Mouse (Mus musculus) layer of hippocampus, adult 2 months (tissue): ENCODE data around the gene Sema3d. TPM values are rescaled to one million over a fixed set of nuclear protein-coding genes. Genes with fewer than 3 reads are reported as not detected.
A peak's percentile ranks its signal among the peaks of the same experiment; 100 is the strongest.

Experiments used
- DNase-seq, 2 experiments: peaks; one replicate each; pipeline ENCODE4 v3.0.0; 2022; ENCODE audit warnings: low spot score in 2 of 2
- H3K27ac ChIP-seq: fragments of 200-600 bp; 2 replicates; pipeline ENCODE4 v1.8.1; 2022
- H3K4me3 ChIP-seq: fragments of 200-600 bp; 2 replicates; pipeline ENCODE4 v1.8.1; 2022; ENCODE audit warnings: mild to moderate bottlenecking
- CTCF ChIP-seq: fragments of 200-600 bp; conservative IDR thresholded peaks from 2 replicates; pipeline ENCODE4 v1.8.1; 2022; ENCODE audit warnings: antibody characterized with exemption, mild to moderate bottlenecking, moderate library complexity
- total RNA-seq, 2 experiments: library from RNA; stranded (reverse); gene quantifications; 2 replicates each; pipeline ENCODE4 v1.2.3; 2021

Sema3d gene
- total RNA-seq, 2 experiments from 2014 or later, result 4.1 to 4.6 TPM

DNA sequence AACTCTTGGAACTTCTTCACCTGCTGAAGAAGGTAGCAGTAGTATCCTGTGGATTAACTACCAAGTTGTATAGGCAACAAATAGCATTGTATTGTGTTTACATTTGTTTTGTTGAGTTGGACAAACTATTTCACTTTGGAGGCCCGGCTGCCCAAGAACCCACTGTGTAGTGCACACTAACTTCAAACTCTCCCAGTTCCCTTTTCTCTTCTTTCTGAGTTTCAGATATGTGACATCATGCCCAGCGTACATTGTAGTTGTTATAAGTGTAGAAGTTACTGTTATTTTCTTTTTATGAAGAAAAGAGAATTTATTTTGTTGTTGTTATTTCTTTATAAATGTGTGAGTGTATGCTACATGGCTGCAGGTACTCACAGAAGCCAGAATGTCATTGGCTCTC is 145.4 kb downstream of the Sema3d start:
- no peak overlapping the region for H3K4me3 ChIP-seq
- no peak for TF ChIP-seq CTCF
- DNase-seq, result no peak
- H3K27ac ChIP-seq, result no peak overlapping the region

DNA sequence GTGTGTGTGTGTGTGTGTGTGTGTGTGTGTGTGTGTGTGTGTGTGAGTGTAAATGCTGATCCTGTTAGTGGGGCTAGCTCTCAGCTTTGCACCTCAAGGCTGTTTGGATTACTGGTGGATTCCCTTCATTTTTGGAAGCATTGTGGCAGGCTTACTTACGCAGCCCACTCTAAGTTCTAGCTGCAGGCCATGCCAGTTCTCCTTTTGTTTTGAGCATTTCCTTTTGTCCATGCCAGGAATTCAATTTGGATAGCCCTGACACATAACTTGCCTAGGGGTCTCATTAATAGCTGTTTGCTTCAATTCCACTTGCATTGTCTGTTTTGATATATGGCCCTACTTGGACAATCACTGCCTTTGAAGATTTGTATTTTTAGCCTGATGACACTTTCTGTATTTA is 146.6 kb downstream of the Sema3d start:
- DNase-seq, result no peak
- TF ChIP-seq CTCF, result no peak
- no peak overlapping the region for H3K4me3 ChIP-seq
- H3K27ac ChIP-seq, result no peak overlapping the region

DNA sequence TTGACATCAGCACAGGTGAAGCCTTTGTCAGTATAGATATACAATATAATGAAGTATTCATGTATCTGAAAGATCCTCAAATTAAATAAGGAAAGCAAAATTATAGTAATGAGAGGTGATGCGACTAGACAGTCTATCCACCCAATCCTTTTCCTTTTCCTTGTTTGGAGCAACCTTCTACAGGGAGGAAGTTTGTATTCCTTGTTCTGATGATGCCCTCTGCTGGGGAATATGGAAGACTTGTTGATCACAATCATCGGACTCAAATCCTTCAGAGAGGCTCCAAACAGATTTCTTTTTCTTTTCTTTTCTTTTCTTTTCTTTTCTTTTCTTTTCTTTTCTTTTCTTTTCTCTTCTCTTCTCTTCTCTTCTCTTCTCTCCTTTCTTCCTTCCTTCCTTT is 158.1 kb downstream of the Sema3d start:
- peak; percentile 32 to 65 for DNase-seq
- Histone ChIP-seq H3K27ac (no peak overlapping the region), H3K4me3 (no peak overlapping the region)
- peak; percentile 81 for TF ChIP-seq CTCF

DNA sequence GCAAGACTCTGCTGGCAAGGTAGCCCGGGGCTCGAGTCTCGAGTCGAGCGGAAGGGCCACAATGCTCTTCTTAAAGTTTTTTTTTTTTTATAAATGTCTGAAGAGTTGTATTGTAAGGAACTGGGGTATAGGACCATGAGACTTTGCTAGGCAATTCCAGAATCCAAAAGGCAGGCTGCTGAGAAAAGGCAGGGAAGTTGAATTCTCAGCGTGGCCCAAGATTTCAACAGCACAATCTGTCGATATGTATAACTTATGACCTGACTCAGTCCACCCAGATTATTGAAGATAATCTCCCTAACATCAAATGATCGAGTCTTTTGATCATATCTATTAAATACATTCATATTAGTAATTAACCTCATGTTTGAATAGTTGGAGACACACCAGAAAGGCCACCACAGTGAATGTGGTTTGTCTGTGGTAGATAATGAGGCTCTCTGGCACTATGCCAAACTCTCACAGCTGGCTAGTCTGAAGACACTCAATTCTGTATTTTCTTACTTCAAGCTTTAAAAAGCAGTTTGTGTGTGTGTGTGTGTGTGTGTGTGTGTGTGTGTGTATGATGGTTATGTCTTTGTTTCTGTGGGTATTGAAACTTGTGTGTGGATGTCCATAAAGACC is 166.0 kb downstream of the Sema3d start:
- TF ChIP-seq CTCF, result no peak
- Histone ChIP-seq H3K4me3 (no peak overlapping the region), H3K27ac (no peak overlapping the region)
- no peak for DNase-seq

DNA sequence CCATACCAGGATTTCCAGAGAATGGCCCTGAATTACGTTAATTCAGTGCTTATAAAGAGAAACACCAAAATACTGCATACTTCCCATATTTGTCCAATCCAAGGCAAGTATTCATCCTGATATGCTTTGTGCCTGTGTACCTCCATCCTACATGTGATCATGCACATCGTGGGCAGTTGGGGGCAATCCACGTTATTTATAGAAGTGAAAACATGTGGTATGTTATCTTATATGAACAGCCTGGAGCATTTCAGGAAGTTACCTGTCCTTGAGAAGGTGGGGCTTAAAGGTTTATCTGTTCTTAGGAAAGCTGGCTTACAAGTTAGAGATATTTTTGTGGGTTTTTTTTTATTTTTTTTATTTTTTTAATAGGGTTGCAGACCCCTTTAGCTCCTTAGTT is 172.2 kb downstream of the Sema3d start:
- Histone ChIP-seq H3K4me3 (no peak overlapping the region), H3K27ac (no peak overlapping the region)
- no peak for TF ChIP-seq CTCF
- no peak for DNase-seq

DNA sequence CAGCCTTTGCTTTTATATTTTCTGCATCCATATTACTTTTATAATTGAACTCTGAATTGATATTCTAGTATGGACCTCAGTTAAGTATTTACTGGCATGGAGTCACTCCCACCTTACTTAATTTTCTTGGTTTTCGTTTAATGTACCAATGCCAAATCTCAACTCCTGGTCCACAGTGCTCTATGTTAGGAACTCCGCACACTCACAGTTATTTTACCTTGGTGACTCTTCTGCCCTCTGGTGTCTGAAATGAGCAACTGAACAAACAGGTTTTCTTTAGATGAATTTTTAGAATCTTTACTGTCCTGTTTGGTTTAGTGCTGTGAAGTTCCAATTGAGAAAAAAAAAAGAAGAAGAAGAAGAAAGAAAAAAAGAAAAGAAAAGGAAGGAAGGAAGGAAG is 174.7 kb downstream of the Sema3d start:
- Histone ChIP-seq H3K27ac (no peak overlapping the region), H3K4me3 (no peak overlapping the region)
- peak; percentile 83 for TF ChIP-seq CTCF
- DNase-seq, result peak in 1 of 2 experiments; percentile 17

DNA sequence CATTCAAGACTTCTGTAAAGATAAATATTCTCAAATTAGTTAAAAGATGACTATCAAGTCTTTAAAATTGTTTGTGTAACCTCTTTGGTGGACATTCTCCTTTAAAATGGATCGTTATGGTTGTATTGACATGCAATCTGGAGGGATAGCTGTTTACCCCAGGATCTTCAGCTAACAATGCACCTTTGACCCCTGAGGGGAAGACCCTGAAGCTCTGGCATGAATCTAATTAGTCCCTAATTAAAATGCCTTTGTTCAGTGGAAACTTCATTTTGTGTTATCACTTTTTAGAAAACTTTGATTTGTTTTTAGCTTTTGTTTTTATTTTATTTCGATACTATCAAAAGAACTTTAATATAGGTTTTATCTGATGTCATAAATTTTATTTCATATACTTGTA is 178.6 kb downstream of the Sema3d start:
- no peak overlapping the region for H3K4me3 ChIP-seq
- no peak overlapping the region for H3K27ac ChIP-seq
- no peak for TF ChIP-seq CTCF
- DNase-seq, result no peak

DNA sequence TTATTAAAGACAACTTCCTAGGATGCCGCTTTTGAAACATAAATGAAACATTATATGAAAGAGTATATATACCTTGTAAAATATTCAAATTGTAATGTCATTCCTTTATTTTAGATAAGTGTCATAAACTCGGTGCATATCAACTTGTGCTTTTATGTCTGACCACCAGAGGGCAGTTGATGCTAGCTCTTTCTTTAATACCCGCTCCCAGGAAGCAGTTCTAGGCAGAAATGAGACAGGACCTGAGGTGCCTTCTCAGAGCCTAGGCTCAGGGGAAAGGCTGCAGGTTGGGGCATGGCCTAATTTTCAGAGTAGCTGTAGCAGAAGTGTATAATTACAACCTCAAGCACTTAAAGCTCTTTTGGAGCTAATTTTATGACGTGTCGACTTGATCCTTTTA is 179.0 kb downstream of the Sema3d start:
- TF ChIP-seq CTCF, result peak; percentile 93
- peak; percentile 44 to 68 for DNase-seq
- Histone ChIP-seq H3K27ac (no peak overlapping the region), H3K4me3 (no peak overlapping the region)

DNA sequence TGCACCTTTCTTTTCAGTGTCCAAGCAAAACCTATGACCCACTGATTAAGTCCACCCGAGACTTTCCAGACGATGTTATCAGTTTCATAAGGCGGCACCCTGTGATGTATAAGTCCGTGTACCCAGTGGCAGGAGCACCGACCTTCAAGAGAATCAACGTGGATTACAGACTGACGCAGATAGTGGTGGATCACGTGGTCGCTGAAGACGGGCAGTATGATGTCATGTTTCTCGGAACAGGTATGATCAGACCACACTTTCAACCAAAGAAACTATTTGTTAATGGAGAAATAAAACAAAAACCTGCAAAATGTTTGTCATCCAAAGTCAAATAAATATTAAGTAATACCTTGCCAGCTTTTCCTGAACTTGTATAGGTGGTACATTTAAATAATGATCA is 179.9 kb downstream of the Sema3d start:
- no peak for DNase-seq
- TF ChIP-seq CTCF, result no peak
- H3K27ac ChIP-seq, result no peak overlapping the region

DNA sequence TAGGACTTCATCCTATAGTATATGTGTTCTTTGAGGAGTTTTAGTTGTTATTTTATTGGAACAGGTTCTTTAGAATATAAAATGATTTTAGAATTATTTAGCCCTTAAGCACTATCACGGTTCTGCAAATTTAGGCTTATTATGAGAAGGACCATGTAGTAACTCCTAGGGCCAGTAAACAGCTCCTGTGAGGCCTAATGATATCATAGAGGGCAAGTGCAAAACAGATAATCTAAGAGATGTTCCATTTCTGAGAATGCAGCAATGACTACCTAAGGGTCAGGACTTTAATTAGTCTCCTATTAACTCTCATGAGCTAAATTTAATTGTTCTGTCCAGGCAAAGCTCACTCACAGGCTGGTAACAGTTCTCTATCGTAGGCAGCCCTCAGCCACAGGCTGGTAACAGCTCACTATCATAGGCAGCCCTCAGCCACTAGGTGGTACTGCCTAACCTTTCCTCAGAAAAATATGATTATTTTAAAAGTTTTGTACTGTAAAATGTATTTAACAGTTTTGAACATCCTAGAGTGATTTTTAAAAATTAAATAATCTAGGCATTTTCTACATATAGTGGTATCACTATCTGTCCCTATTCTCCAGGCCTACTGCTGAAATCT is 181.5 kb downstream of the Sema3d start:
- Histone ChIP-seq H3K4me3 (no peak overlapping the region), H3K27ac (no peak overlapping the region)
- TF ChIP-seq CTCF, result peak; percentile 82
- no peak for DNase-seq

More for the DNA sequence above, 179.9 kb downstream of the Sema3d start:
- H3K4me3 ChIP-seq, result no peak overlapping the region

DNA sequence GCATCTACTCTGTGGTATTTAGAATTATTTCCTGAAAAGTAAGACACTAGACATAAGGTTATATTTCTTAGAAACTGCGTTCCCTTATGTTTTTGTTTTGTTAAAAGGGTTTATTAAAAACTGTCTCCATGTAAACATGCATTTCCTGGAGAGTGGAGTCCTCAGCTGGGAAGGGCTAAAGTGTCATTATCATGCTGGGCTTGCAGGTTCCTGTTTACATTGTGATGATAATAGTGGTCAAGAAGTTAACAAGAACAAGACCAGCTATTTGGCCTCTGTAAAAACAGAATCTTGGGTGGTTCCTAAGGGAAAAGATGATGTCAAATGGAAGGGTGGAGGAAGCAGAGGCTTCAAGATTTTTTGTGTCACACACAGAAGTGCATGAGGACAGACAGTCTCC is 183.4 kb downstream of the Sema3d start:
- no peak for TF ChIP-seq CTCF
- Histone ChIP-seq H3K27ac (no peak overlapping the region), H3K4me3 (no peak overlapping the region)
- DNase-seq, result no peak

DNA sequence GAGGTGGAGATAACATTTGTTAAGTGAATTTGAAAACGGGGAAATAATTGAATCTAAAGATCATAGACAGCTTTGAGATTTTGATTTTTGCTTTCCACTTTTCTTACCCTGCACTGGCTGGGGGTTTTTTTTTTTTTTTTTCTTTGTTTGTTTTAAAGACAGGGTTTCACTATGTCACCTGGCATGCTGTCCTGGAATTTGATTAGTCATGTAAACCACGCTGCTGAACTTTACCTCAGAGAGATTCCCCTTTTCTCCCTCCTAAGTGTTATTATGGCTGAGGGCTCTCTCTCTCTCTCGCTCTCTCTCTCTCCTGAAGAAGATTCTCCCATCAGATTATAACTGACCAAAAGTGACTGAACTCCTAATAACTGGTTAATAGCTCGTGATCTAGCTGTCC is 191.4 kb downstream of the Sema3d start:
- no peak for DNase-seq
- Histone ChIP-seq H3K4me3 (no peak overlapping the region), H3K27ac (no peak overlapping the region)
- no peak for TF ChIP-seq CTCF

DNA sequence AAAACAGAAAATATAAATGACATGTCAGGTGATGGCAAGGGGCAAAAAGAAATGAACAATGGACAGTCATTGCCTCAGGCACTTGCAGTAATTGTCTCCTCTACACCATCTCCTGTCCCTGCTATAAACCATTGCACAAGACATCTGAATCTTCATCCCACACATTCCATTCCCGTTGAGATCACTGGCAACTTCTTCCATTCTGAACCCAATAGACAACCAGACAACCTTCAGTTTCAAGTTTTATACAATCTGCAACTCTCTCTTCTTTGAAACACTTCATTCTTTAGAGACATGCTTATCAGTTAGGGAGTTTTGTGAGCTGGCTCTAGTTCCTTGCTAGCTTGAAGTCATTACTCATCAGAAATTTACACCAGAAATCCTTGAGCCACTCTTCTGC is 192.1 kb downstream of the Sema3d start:
- Histone ChIP-seq H3K27ac (no peak overlapping the region), H3K4me3 (no peak overlapping the region)
- no peak for DNase-seq
- no peak for TF ChIP-seq CTCF

DNA sequence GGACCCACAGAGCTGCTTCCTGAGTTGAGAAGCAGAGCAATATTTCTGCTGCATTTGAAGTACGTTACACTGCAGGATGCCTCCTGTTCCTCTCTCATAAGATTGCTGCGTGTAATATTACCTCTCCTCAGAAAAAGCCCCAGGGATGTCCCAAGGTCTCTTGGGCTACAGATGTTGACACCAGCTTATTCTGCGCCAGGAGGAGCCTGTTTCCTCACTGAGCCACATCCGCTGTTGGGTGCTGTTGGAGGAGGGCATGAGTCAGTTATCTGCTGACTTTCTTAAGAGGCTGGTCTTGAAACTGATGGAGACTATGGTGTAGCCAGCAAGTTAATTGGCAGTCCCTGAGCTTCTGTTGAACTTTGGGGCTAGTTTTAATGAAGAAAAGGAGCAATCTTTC is 196.6 kb downstream of the Sema3d start:
- TF ChIP-seq CTCF, result no peak
- no peak for DNase-seq
- Histone ChIP-seq H3K27ac (no peak overlapping the region), H3K4me3 (no peak overlapping the region)
